Mouse (Mus musculus) embryonic stem cell, embryonic (primary cell): Measurements from ENCODE around the gene Atp23.

Experiments used
- CTCF ChIA-PET, 4 experiments: fragments of 300-600 bp in 2 of 4; fragments of 350-600 bp in 2 of 4; sonication (Branson Sonifier 250); formaldehyde crosslinking; loops; one replicate each; lab custom pipeline; 2022; ENCODE audit warnings: inconsistent platforms in 2 of 4; lab: Charles Lee
- POLR2A ChIA-PET, 4 experiments: fragments of 300-600 bp in 2 of 4; fragments of 350-600 bp in 2 of 4; sonication (Branson Sonifier 250); formaldehyde crosslinking; loops; one replicate each; lab custom pipeline; 2022; ENCODE audit warnings: antibody characterized with exemption in 4 of 4, inconsistent platforms in 1 of 4; lab: Charles Lee

Gene Atp23

DNA sequence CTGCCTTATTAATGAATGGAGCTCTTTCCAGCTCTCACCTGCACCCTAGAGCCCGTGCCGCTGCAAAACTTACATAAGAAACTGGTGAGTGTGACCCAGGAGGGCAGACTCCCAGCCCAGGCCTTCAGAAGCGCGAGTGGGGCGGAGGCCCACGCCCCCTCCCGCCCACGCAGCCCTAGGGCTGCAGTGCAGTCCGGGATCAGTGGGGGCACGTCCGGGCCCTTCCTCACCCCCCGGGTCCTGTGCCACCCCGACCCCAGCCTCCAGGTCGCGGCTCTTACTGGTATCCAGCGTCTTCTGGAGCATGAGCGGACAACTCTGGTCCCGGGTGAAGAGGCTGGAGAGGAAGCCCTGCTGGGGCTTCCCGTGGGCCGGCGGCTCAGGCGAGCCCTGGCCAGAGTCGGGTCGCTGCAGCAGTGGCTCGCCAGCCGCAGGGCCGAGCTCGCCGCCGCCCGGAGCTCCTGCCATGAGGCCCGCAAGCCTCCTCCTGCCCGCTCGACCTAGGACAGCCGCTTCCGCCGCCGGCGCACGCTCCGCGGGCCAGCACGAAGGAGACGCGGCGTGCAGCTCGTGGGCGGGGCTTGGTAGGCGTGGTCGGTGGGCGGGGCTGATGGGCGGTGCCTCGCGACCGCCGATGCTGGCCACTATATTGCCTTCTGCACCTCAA is at the start of gene Atp23:
Atp23 (minus strand) TSS at position 535 of the 667 bp plus-strand sequence.
- POLR2A ChIA-PET: interaction anchor here in 2 of 4 experiments (0.5 to 1.5 kb wide), 8 partner anchors 12 to 585 kb away, joined by 3 to 8 read pairs (median 3); no protein-coding TSS in a partner anchor
- CTCF ChIA-PET: interaction anchor here in 3 of 4 experiments (0.5 to 1.7 kb wide), 12 partner anchors 11 to 732 kb away, joined by 3 to 6 read pairs (median 4); partner anchors contain the start of gene Agap2 (in 1 of the 3)

DNA sequence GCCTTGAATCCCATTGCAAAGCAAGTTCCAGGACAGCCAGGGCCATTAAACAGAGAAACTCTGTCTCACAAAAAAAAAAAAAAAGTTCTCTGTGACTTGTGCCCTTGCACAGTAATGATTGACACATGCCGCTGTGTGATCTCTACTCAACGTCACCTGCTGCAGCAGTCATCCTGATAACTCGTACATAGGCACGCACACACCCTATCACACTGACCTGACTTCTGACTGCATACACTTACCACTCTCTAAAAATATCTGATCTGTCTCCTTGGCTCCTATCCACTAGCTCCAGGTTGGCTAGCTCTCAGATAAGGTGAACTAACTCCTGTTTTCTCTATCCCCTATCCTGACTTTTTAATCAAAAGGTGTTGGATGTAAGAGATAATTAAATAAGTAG is 49.4 kb upstream of the Atp23 start:
- ChIA-PET CTCF (interaction anchor here in 1 of 4 experiments (1.2 kb wide), 1 partner anchor 13 kb away, joined by 3 read pairs; no protein-coding TSS in a partner anchor), POLR2A (interaction anchor here in 2 of 4 experiments (0.5 to 5.0 kb wide), 5 partner anchors 13 to 1356 kb away, joined by 3 to 28 read pairs (median 6); no protein-coding TSS in a partner anchor)

- POLR2A ChIA-PET: interaction anchor here in 2 of 4 experiments (0.6 to 5.0 kb wide), 5 partner anchors 15 to 32 kb away, joined by 3 to 28 read pairs (median 3); no protein-coding TSS in a partner anchor
- CTCF ChIA-PET: no interaction called here
Observed at GRCm38 (mm10) chr10:126949824-126950223, 48.7 kb upstream of the Atp23 start.

GRCm38 (mm10) chr10:126945531-126945930 is 44.4 kb upstream of the Atp23 start:
- POLR2A ChIA-PET: interaction anchor here in 2 of 4 experiments (1.0 to 3.7 kb wide), 3 partner anchors 11 to 13 kb away, joined by 3 to 26 read pairs (median 11); no protein-coding TSS in a partner anchor
- CTCF ChIA-PET: no interaction called here

DNA sequence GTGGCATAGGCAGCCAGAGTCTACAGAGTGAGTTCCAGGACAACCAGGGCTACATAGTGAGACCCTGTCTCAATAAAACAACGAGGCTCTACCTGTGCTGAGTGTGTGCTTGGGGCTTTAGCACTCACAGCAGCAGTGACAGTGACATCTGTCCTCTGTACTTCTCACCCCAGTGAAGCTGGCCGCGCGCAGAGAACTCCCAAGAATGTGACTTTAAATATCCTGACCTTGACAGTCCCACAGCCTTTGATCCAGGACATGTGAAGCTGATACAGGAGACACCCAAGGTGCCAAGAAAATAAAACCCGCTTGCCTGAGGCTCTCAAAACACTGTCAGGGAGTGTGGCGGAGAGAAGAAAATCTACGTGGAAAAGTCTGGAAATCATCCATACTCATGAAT is 39.8 kb upstream of the Atp23 start:
- CTCF ChIA-PET: no interaction called here
- POLR2A ChIA-PET: no interaction called here

GRCm38 (mm10) chr10:126935556-126936381 is 34.6 kb upstream of the Atp23 start:
- ChIA-PET POLR2A (interaction anchor here (0.5 to 3.6 kb wide), 33 partner anchors 8 to 995 kb away, joined by 3 to 29 read pairs (median 4); partner anchors contain the start of genes Cdk4 (in 1 of the 4), Pip4k2c (in 1 of the 4) and Slc26a10 (in 1 of the 4)), CTCF (interaction anchor here in 1 of 4 experiments (0.7 to 1.4 kb wide), 5 partner anchors 9 to 172 kb away, joined by 3 to 7 read pairs (median 4); no protein-coding TSS in a partner anchor)

DNA sequence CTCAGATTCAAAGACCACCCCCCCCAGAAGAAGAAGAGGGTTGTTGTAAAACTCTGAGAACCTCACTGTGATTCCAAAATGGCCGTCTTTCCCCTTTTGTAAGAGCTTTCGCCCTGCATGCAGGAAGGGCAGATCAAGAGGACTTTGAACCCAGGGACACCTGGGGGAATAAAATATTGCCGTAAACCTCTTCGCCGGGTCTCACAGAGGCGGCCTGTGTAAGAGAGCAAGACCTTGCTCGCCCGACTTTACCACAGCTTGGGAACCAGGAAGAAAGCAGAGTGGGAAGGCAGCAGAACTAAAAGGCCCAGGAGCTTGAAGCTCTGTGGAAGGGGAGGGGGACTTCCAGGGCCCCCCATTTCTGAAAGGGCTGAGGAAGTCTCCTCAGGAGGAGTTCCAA is 34.0 kb upstream of the Atp23 start:
- CTCF ChIA-PET: interaction anchor here in 3 of 4 experiments (0.5 to 1.4 kb wide), 7 partner anchors 9 to 408 kb away, joined by 3 to 7 read pairs (median 3); no protein-coding TSS in a partner anchor
- POLR2A ChIA-PET: interaction anchor here in 3 of 4 experiments (0.6 to 3.6 kb wide), 32 partner anchors 9 to 246 kb away, joined by 3 to 29 read pairs (median 5); partner anchors contain the start of genes Cdk4 (in 1 of the 3) and Slc26a10 (in 1 of the 3)

DNA sequence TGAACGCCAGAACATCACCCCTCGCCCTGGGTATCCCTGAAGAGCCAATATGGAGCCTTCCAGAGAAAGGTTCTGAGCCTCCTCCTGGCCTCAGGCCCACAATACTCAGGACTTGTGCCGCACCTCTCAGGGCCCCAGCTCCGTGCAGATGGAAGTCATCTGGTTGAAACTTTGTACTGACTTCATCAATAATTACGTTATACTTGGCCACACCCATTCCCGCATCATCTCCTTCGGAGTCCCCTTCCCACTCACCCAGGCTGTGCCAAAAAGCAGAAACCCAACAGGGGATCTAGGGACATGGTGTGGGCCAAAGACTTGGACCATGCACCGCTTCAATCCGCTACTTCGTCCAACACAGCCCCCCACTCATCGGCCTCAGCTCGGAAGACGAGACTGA is 33.4 kb upstream of the Atp23 start:
- POLR2A ChIA-PET: interaction anchor here in 3 of 4 experiments (0.9 to 3.6 kb wide), 36 partner anchors 9 to 246 kb away, joined by 3 to 29 read pairs (median 5); partner anchors contain the start of genes Avil (in 1 of the 3), Cdk4 (in 1 of the 3), Eef1akmt3 (in 1 of the 3) and Mettl1 (in 1 of the 3)

DNA sequence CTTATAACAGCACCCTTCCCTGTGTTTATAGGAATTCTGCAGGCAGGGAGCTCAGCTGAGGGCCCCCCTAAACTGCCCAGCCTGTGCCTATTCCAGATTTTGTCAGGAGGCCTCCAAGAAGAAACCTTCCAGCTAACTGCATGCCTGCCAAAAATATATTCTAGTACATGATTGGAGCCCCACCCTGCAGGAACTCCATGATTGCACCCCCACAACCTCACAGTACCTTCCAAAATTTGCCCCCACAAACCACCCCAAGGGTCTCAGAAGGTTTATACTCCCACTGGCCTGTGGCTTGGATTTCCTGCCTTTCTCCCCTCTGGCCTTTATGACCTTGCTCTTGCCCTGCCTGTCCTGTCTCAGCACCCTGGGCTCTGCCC is 30.6 kb upstream of the Atp23 start:
- CTCF ChIA-PET: interaction anchor here in 3 of 4 experiments (0.8 to 1.5 kb wide), 3 partner anchors 13 to 59 kb away, joined by 3 read pairs; no protein-coding TSS in a partner anchor
- POLR2A ChIA-PET: interaction anchor here in 2 of 4 experiments (0.7 to 5.0 kb wide), 6 partner anchors 26 to 56 kb away, joined by 3 to 37 read pairs (median 5); no protein-coding TSS in a partner anchor

More for the DNA sequence above, 33.4 kb upstream of the Atp23 start:
- CTCF ChIA-PET: interaction anchor here in 3 of 4 experiments (0.5 to 1.4 kb wide), 8 partner anchors 8 to 409 kb away, joined by 3 to 7 read pairs (median 3); no protein-coding TSS in a partner anchor

DNA sequence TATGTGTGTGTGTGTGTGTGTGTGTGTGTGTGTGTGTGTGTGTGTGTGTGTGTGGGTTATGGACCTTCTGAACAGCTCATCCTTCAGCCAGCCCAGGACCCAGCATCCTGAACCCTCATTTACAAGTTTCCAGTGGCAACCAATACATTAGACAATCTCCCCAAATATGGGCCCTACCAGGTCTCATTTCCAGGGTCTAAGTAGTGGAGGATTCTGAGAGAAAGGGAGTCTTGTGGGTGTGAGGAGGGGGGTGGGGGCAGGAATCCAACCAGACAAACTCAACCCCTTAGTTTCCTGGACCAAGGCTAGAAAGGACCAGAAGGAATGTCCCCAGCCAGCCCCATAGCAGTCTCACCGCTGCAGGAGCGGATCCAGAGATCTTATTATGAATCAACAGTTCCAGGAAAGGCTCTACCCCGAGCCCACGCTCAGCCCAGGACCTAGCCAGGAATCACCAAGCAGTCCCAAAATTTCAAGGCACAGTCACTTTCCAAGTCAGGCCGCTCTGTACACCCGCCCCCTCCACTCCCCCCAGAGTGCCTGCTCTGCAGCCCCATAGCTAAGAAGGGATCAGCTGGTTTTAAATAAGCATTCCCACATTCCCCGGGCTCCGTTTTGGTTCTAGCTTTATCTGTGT is 30.1 kb upstream of the Atp23 start:
- POLR2A ChIA-PET: interaction anchor here in 3 of 4 experiments (0.6 to 5.0 kb wide), 11 partner anchors 12 to 128 kb away, joined by 3 to 37 read pairs (median 5); no protein-coding TSS in a partner anchor
- CTCF ChIA-PET: interaction anchor here in 3 of 4 experiments (0.8 to 1.7 kb wide), 4 partner anchors 13 to 60 kb away, joined by 3 to 5 read pairs (median 3); no protein-coding TSS in a partner anchor

DNA sequence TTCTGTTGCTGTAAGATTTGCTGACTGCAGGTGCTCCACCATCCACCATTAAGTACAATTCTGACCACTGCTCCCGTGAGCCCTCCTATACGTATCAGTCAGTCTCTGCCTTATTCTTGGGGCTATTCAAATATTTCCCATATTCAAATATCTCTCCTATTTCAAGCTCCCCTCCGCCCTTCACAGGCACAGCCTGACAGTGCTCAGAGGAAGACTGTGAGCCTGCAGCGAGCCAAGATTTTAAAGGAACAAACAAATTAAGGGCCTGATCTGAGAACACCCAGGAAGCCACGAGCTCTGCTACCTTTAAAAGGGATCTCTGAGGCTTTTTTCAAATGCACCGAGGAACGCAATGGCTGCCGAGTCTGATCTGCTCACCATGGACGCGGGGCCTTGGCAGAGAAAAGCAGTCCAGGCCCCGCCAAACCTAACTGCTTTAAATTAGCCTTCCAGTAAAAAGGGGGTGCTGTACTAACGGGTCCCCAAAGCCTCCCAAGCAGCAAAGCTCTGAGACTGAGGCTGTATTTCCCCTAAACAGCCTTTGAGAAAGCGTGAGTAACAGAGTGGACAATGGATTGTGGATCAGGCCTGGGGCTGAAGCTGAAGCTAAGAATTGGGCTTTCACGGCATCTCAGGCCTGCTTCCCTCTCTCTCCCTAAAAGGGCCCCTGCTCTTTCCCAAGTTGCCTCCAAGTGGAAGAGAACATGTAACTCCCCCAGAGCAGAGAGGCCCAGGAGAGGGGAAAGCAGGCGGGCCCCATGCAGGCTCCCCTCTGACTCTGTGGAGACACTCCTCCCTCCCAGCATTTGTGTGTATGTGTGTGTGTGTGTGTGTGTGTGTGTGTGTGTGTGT is 29.3 kb upstream of the Atp23 start:
- POLR2A ChIA-PET: interaction anchor here (0.6 to 5.0 kb wide), 22 partner anchors 12 to 243 kb away, joined by 3 to 37 read pairs (median 5); partner anchors contain the start of gene Atp23 (in 1 of the 4)
- CTCF ChIA-PET: interaction anchor here in 2 of 4 experiments (0.7 to 1.7 kb wide), 3 partner anchors 59 to 61 kb away, joined by 3 to 5 read pairs (median 4); no protein-coding TSS in a partner anchor

- ChIA-PET POLR2A (interaction anchor here (0.6 to 5.0 kb wide), 12 partner anchors 17 to 244 kb away, joined by 3 to 37 read pairs (median 5); no protein-coding TSS in a partner anchor), CTCF (interaction anchor here in 1 of 4 experiments (1.7 kb wide), 1 partner anchor 61 kb away, joined by 5 read pairs; no protein-coding TSS in a partner anchor)
Observed at GRCm38 (mm10) chr10:126929543-126929942, 28.4 kb upstream of the Atp23 start.

GRCm38 (mm10) chr10:126928819-126929206 is 27.7 kb upstream of the Atp23 start:
- POLR2A ChIA-PET: interaction anchor here in 3 of 4 experiments (0.6 to 5.0 kb wide), 52 partner anchors 9 to 662 kb away, joined by 3 to 39 read pairs (median 4); partner anchors contain the start of genes Avil (in 1 of the 3), Cdk4 (in 1 of the 3), Cyp27b1 (in 1 of the 3) and Eef1akmt3 (in 1 of the 3)
- CTCF ChIA-PET: interaction anchor here (0.5 to 2.1 kb wide), 24 partner anchors 8 to 90 kb away, joined by 3 to 17 read pairs (median 4); no protein-coding TSS in a partner anchor

DNA sequence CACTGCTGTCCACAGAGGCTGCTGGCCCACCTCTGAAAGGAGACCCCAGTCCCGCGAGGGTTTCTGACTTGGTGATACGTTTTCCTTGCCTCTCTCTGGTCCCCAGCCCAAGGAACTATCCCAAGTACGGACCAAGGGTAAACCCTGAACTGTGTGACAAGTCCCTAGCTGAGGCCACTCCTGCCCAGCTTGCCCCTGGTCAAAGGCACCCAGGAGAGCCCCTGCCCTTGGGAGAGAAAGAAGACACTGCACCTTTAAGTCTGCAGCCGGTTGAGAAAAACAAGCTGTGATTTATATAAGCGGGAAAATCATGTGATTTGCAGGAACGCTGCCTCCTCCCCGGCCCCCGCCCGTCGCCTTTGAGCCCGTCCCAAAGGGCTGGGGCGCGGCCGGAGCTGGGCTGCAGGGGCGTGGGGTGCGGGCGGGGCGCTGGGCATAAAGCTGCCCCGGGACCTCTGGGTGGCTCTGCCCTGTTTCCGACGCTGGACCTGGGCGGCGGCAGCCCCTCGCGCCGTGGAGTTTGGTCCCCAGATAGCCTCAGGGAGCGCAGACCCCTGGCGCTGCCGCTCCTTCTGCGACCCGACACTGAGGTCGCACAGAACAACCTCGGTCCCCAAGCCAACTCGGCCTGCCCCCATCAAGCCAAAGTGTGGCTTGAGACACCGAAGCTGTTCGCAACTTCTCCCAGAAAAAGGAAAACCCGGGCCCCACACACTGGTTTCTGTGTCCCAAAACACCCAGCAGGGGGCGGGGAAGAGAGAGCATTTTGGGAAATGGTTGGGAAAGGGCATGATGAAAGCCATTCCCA is 27.1 kb upstream of the Atp23 start:
- CTCF ChIA-PET: interaction anchor here (0.7 to 2.1 kb wide), 27 partner anchors 8 to 129 kb away, joined by 3 to 16 read pairs (median 4); no protein-coding TSS in a partner anchor

More for the DNA sequence above, 27.1 kb upstream of the Atp23 start:
- POLR2A ChIA-PET: interaction anchor here (0.6 to 5.0 kb wide), 59 partner anchors 9 to 663 kb away, joined by 3 to 39 read pairs (median 4); partner anchors contain the start of genes Avil (in 1 of the 4), Cdk4 (in 1 of the 4), Cyp27b1 (in 1 of the 4) and Eef1akmt3 (in 1 of the 4)
